Mouse (Mus musculus) adrenal gland, adult 18-20 months (tissue): ENCODE results near the gene Lgals4. TPM values are rescaled to one million over a fixed set of nuclear protein-coding genes. Genes with fewer than 3 reads are reported as not detected.

Experiments
- DNase-seq, 2 experiments: peaks; one replicate each; pipeline ENCODE4 v3.0.0; 2021 to 2022; ENCODE audit warnings: low spot score in 2 of 2
- total RNA-seq, 2 experiments: library from RNA; stranded (reverse); gene quantifications; 1 replicate in 1 of 2; 2 replicates in 1 of 2; pipeline ENCODE4 v1.2.3; 2021

Gene Lgals4
- total RNA-seq, 2 experiments from 2014 or later = 10.3 to 14.0 TPM

GRCm38 (mm10) chr7:28808221-28808941 lies 25.3 kb upstream of the Lgals4 start, which contains the start of gene Hnrnpl:
Hnrnpl (plus strand) TSS chr7:28808541.
- DNase-seq = peak in 1 of 2 experiments; percentile 41

GRCm38 (mm10) chr7:28808957-28809393 lies 24.7 kb upstream of the Lgals4 start:
- DNase-seq = peak; percentile 98

- peak; percentile 57 to 59 for DNase-seq
Measured at GRCm38 (mm10) chr7:28809401-28810089, 24.1 kb upstream of the Lgals4 start.

GRCm38 (mm10) chr7:28810107-28811066 lies 23.3 kb upstream of the Lgals4 start:
- peak; percentile 99 for DNase-seq

GRCm38 (mm10) chr7:28811228-28811627 lies 22.4 kb upstream of the Lgals4 start:
- peak; percentile 89 to 93 for DNase-seq

GRCm38 (mm10) chr7:28811640-28812275 lies 21.9 kb upstream of the Lgals4 start:
- no peak for DNase-seq

GRCm38 (mm10) chr7:28812436-28812835 lies 21.2 kb upstream of the Lgals4 start:
- no peak for DNase-seq

GRCm38 (mm10) chr7:28812949-28813348 lies 20.7 kb upstream of the Lgals4 start:
- DNase-seq = no peak

- no peak for DNase-seq
Measured at GRCm38 (mm10) chr7:28814306-28815034, 19.2 kb upstream of the Lgals4 start.

- DNase-seq = no peak
Measured at GRCm38 (mm10) chr7:28815230-28815629, 18.4 kb upstream of the Lgals4 start.

GRCm38 (mm10) chr7:28816201-28816600 lies 17.5 kb upstream of the Lgals4 start:
- no peak for DNase-seq

GRCm38 (mm10) chr7:28816920-28817319 lies 16.7 kb upstream of the Lgals4 start:
- no peak for DNase-seq

- DNase-seq = no peak
Measured at GRCm38 (mm10) chr7:28817524-28817923, 16.1 kb upstream of the Lgals4 start.

- no peak for DNase-seq
Measured at GRCm38 (mm10) chr7:28817957-28818356, 15.7 kb upstream of the Lgals4 start.

- DNase-seq = no peak
Measured at GRCm38 (mm10) chr7:28818436-28818835, 15.2 kb upstream of the Lgals4 start.

GRCm38 (mm10) chr7:28818861-28819452 lies 14.7 kb upstream of the Lgals4 start:
- DNase-seq = no peak

GRCm38 (mm10) chr7:28819571-28819970 lies 14.1 kb upstream of the Lgals4 start:
- DNase-seq = no peak

GRCm38 (mm10) chr7:28820358-28821260 lies 13.0 kb upstream of the Lgals4 start:
- no peak for DNase-seq
